Mouse (Mus musculus): Measurements from ENCODE around the gene Wdpcp.

DNA sequence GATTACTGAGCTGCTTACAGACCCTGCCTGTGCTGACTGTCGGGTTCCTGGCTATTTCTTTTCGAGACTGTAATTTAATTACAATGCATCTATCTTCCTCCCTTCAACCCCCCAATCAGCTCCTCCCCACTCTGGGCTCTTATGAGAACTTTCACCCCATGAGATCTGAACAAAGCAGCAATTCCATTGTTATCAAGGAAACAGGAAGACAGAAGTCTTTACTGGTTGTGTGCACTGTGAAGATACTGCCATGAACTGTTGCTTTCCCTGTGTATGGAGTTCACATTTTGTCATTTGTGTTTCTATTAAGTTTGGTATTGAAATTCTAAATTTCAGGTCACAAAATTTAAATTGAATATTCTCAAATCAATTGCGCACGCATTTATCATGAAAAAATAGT, 177.5 kb downstream of the Wdpcp start:
- TF ChIP-seq CTCF (IDR thresholded peaks at IDR 0.05; ENCODE audit: borderline replicate concordance, insufficient read depth, low read length): no peak
- no peak for TF ChIP-seq POLR2A (IDR thresholded peaks at IDR 0.05; ENCODE audit: low read depth, low read length)
